22 mouse cellular contexts compared by ENCODE assay signal in genomic region chrX:159215253-159215652, GRCm38 (mm10).
"Had no signal": no experiment of that assay in that cellular context is flagged by ENCODE, and none has a peak within 500 bp of the region (broad histone marks: within the 10 kb centered on the region; RNA-seq: fewer than 3 reads in every experiment).

No protein-coding gene starts in this region.

- DNase-seq: kidney, adult 2 months; kidney, postnatal 25 days; layer of hippocampus, adult 9-11 months; liver, postnatal 0 days; lung, embryonic 14.5 days; thymus, adult 18-20 months; thymus, postnatal 36 days had no signal

- H3K36me3 ChIP-seq: limb, embryonic 12.5 days; limb, embryonic 15.5 days; midbrain, embryonic 12.5 days; midbrain, embryonic 15.5 days; neural tube, embryonic 12.5 days; neural tube, embryonic 15.5 days; stomach, embryonic 15.5 days had no signal

- H3K27me3 ChIP-seq: limb, embryonic 15.5 days; midbrain, embryonic 15.5 days; neural tube, embryonic 12.5 days; neural tube, embryonic 15.5 days; stomach, embryonic 15.5 days had no signal

- H3K27ac ChIP-seq: kidney, postnatal 0 days; layer of hippocampus, adult 2 months; left cerebral cortex, adult 2 months; limb, embryonic 12.5 days; limb, embryonic 15.5 days; liver, embryonic 14.5 days; macrophage; midbrain, embryonic 12.5 days; midbrain, embryonic 15.5 days; neural tube, embryonic 12.5 days; neural tube, embryonic 15.5 days; stomach, embryonic 15.5 days had no signal

- H3K4me1 ChIP-seq: limb, embryonic 12.5 days; limb, embryonic 15.5 days; midbrain, embryonic 12.5 days; midbrain, embryonic 15.5 days; neural tube, embryonic 12.5 days; neural tube, embryonic 15.5 days; stomach, embryonic 15.5 days had no signal

- H3K4me2 ChIP-seq: limb, embryonic 12.5 days; limb, embryonic 15.5 days; liver, embryonic 11.5 days; lung, embryonic 14.5 days; midbrain, embryonic 12.5 days; midbrain, embryonic 15.5 days; neural tube, embryonic 12.5 days; neural tube, embryonic 15.5 days; stomach, embryonic 15.5 days had no signal

- H3K9me3 ChIP-seq: limb, embryonic 12.5 days; limb, embryonic 15.5 days; midbrain, embryonic 12.5 days; midbrain, embryonic 15.5 days; neural tube, embryonic 12.5 days; neural tube, embryonic 15.5 days; stomach, embryonic 15.5 days had no signal

- ATAC-seq: intestine, postnatal 0 days; liver, postnatal 0 days; lung, postnatal 0 days; midbrain, embryonic 15.5 days had no signal

- H3K4me3 ChIP-seq: layer of hippocampus, adult 2 months; left cerebral cortex, adult 2 months; limb, embryonic 12.5 days; limb, embryonic 15.5 days; midbrain, embryonic 12.5 days; midbrain, embryonic 15.5 days; neural tube, embryonic 12.5 days; neural tube, embryonic 15.5 days; stomach, embryonic 15.5 days had no signal

- H3K9ac ChIP-seq: limb, embryonic 12.5 days; limb, embryonic 15.5 days; liver, embryonic 14.5 days; liver, postnatal 0 days; lung, embryonic 14.5 days; midbrain, embryonic 12.5 days; midbrain, embryonic 15.5 days; neural tube, embryonic 12.5 days; neural tube, embryonic 15.5 days; stomach, embryonic 15.5 days had no signal
